Mouse (Mus musculus) adrenal gland, postnatal 36 days (tissue): ENCODE results near the gene Psg29. TPM values are rescaled to one million over a fixed set of nuclear protein-coding genes. Genes with fewer than 3 reads are reported as not detected.
A peak's percentile ranks its signal among the peaks of the same experiment; 100 is the strongest.

Experiments
- DNase-seq, 2 experiments: peaks; one replicate each; pipeline ENCODE4 v3.0.0; 2021; ENCODE audit warnings: mixed read lengths in 1 of 2
- long read RNA-seq, 2 experiments: library from polyadenylated mRNA; stranded (forward); transcript quantifications; one replicate each; pipeline ENCODE4 v2.0.0; 2021; ENCODE audit warnings: borderline sequencing depth in 2 of 2
- total RNA-seq, 2 experiments: library from RNA; stranded (reverse); gene quantifications; 2 replicates each; pipeline ENCODE4 v1.2.3; 2021

Gene Psg29
- not detected for total RNA-seq
- long read RNA-seq, experiment 1, result 0 reads
- long read RNA-seq, experiment 2, result 0 reads

GRCm38 (mm10) chr7:17203177-17203576 is at the start of gene Psg29:
Psg29 (plus strand) TSS chr7:17203477.
- no peak for DNase-seq

- DNase-seq, result peak; percentile 44 to 53
Measured at GRCm38 (mm10) chr7:17155634-17156033, 47.6 kb upstream of the Psg29 start.

GRCm38 (mm10) chr7:17156885-17157677 is 46.2 kb upstream of the Psg29 start:
- DNase-seq, result no peak

- DNase-seq, result no peak
Measured at GRCm38 (mm10) chr7:17159011-17159410, 44.3 kb upstream of the Psg29 start.

- DNase-seq, result no peak
Measured at GRCm38 (mm10) chr7:17171827-17172226, 31.4 kb upstream of the Psg29 start.

- DNase-seq, result no peak
Measured at GRCm38 (mm10) chr7:17205530-17206184, 2.4 kb downstream of the Psg29 start.

Other genes with a start within 250 kb of the Psg29 start
- 1 to 10 TPM; 3.9 to 4.4 TPM for gene Pnmal1, start 243.8 kb upstream of the Psg29 start, total RNA-seq
- gene Gm42372, start 220.4 kb upstream of the Psg29 start, total RNA-seq, result 1 to 10 TPM; 1.1 TPM
- 10 to 100 TPM; 19.2 to 28.1 TPM for gene Ccdc8, start 210.8 kb upstream of the Psg29 start, total RNA-seq
- 10 to 100 TPM; 71.5 to 87.2 TPM for gene Ppp5c, start 175.6 kb upstream of the Psg29 start, total RNA-seq
- gene Hif3a, start 141.1 kb upstream of the Psg29 start, total RNA-seq, result 1 to 10 TPM; 1.6 to 2.7 TPM
- under 1 TPM; 0.30 to 0.46 TPM for gene Psg16, start 129.4 kb upstream of the Psg29 start, total RNA-seq
- not detected for gene Ceacam3, start 53.2 kb upstream of the Psg29 start, total RNA-seq